Mouse (Mus musculus) C2C12 (cell line): ENCODE measurements around the gene Gm11985.

Experiments used
- CEBPB ChIP-seq: IDR thresholded peaks from one replicate; pipeline ENCODE4 v1.6.1; 2011; ENCODE audit warnings: low read depth, mild to moderate bottlenecking, control low read depth, moderate library complexity
- CTCF ChIP-seq: IDR thresholded peaks from one replicate; pipeline ENCODE4 v1.5.1; 2011; ENCODE audit not compliant: control insufficient read depth, insufficient read depth, insufficient read length
- MAX ChIP-seq: IDR thresholded peaks from one replicate; pipeline ENCODE4 v1.6.1; 2011; ENCODE audit warnings: mild to moderate bottlenecking, control low read depth

DNA sequence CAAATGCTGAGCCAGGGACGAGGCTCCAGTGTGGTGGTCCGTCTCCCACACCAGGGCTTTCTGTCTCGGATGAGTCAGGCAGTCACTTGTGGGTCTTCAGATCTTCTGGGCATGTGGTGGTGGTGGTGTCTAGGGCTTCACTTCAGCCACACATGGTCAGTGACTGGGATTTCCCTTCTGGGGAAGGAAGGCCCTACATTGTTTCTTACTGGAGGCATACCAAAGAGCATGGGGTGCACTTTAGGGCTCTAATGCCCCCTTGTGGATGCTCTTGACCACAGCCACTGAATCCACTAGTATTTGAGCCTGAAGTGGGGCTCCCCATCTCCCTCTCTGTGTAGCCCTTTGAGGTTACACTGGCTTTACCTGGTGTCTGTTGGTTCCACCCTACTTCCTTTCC is 47.9 kb downstream of the Gm11985 start:
- TF ChIP-seq CTCF = no peak
- TF ChIP-seq MAX = no peak
- no peak for TF ChIP-seq CEBPB
